Mouse (Mus musculus): ENCODE results near the gene Sept1.
A peak's percentile ranks its signal among the peaks of the same experiment; 100 is the strongest.

Gene Sept1

GRCm38 (mm10) chr7:127217901-127218642, 14.9 kb downstream of the Sept1 start:
- DNase-seq = no peak

- no peak for DNase-seq
Observed at GRCm38 (mm10) chr7:127217475-127217874, 15.5 kb downstream of the Sept1 start.

GRCm38 (mm10) chr7:127216307-127216706, 16.6 kb downstream of the Sept1 start:
- no peak for DNase-seq

GRCm38 (mm10) chr7:127214981-127215871, 17.7 kb downstream of the Sept1 start:
- DNase-seq = peak; percentile 77

GRCm38 (mm10) chr7:127214521-127214920, 18.4 kb downstream of the Sept1 start:
- DNase-seq = no peak

- no peak for DNase-seq
Observed at GRCm38 (mm10) chr7:127213930-127214329, 19.0 kb downstream of the Sept1 start.

GRCm38 (mm10) chr7:127213485-127213884, 19.4 kb downstream of the Sept1 start:
- DNase-seq = peak; percentile 61

- DNase-seq = no peak
Observed at GRCm38 (mm10) chr7:127212432-127213250, 20.3 kb downstream of the Sept1 start.

- no peak for DNase-seq
Observed at GRCm38 (mm10) chr7:127211014-127211745, 21.8 kb downstream of the Sept1 start.

- DNase-seq = no peak
Observed at GRCm38 (mm10) chr7:127210266-127210665, 22.7 kb downstream of the Sept1 start.

GRCm38 (mm10) chr7:127209851-127210250, 23.1 kb downstream of the Sept1 start:
- DNase-seq = no peak

GRCm38 (mm10) chr7:127208553-127209438, 24.1 kb downstream of the Sept1 start, which contains the start of gene Mylpf:
Gene Mylpf (plus strand): TSS chr7:127208890.
- peak; percentile 97 for DNase-seq

- DNase-seq = no peak
Observed at GRCm38 (mm10) chr7:127208295-127208552, 24.7 kb downstream of the Sept1 start, which contains the start of gene Tbc1d10b. Gene Tbc1d10b (minus strand): TSS chr7:127208468.

- DNase-seq = peak; percentile 52
Observed at GRCm38 (mm10) chr7:127207374-127208294, 25.3 kb downstream of the Sept1 start.

- no peak for DNase-seq
Observed at GRCm38 (mm10) chr7:127206606-127207005, 26.3 kb downstream of the Sept1 start.

GRCm38 (mm10) chr7:127196484-127196883, 36.4 kb downstream of the Sept1 start:
- no peak for DNase-seq

- peak; percentile 97 for DNase-seq
Observed at GRCm38 (mm10) chr7:127195544-127196295, 37.2 kb downstream of the Sept1 start, which contains the start of gene Cd2bp2. Gene Cd2bp2 (minus strand): TSS chr7:127196050.

GRCm38 (mm10) chr7:127194633-127195029, 38.3 kb downstream of the Sept1 start:
- no peak for DNase-seq

GRCm38 (mm10) chr7:127194011-127194632, 38.8 kb downstream of the Sept1 start:
- no peak for DNase-seq
